Mouse (Mus musculus) kidney, postnatal 25 days (tissue): ENCODE measurements at regions not wholly inside any gene's neighbourhood (a gene's known extent, or its start where the extent isn't known, plus 50 kb on each side); places are given as distances from the start of the nearest gene placed in this dataset.
A peak's percentile ranks its signal among the peaks of the same experiment; 100 is the strongest.

Experiments used
- DNase-seq, 2 experiments: peaks; one replicate each; pipeline ENCODE4 v3.0.0; 2021; ENCODE audit warnings: mixed read lengths in 2 of 2

- DNase-seq, result no peak
Measured at GRCm38 (mm10) chr14:95241946-95242345, 639.1 kb upstream of the 4921530L21Rik start.

GRCm38 (mm10) chr14:95248859-95249258, 632.2 kb upstream of the 4921530L21Rik start:
- DNase-seq, result no peak

- DNase-seq, result peak in 1 of 2 experiments; percentile 21
Measured at GRCm38 (mm10) chr14:95256110-95256509, 624.9 kb upstream of the 4921530L21Rik start.

GRCm38 (mm10) chr14:95281431-95281830, 599.6 kb upstream of the 4921530L21Rik start:
- DNase-seq, result no peak

GRCm38 (mm10) chr14:95282016-95282415, 599.0 kb upstream of the 4921530L21Rik start:
- no peak for DNase-seq

GRCm38 (mm10) chr14:95314134-95314924, 566.7 kb upstream of the 4921530L21Rik start:
- no peak for DNase-seq

- no peak for DNase-seq
Measured at GRCm38 (mm10) chr14:95356968-95357367, 524.1 kb upstream of the 4921530L21Rik start.
